Mouse (Mus musculus) lung, adult 2 months (tissue): Measurements from ENCODE around the gene H2-T22.

Experiments
- CTCF ChIP-seq: fragments of 200-500 bp; IDR thresholded peaks from 2 replicates; pipeline ENCODE4 v1.5.1; 2011; ENCODE audit warnings: mild to moderate bottlenecking, low read length, control low read depth; ENCODE audit not compliant: insufficient read depth
- POLR2A ChIP-seq: fragments of 200-500 bp; IDR thresholded peaks from 2 replicates; pipeline ENCODE4 v1.6.1; 2011; ENCODE audit warnings: low read depth, mild to moderate bottlenecking, control low read depth, low read length, borderline replicate concordance; ENCODE audit errors: extremely low read depth

DNA sequence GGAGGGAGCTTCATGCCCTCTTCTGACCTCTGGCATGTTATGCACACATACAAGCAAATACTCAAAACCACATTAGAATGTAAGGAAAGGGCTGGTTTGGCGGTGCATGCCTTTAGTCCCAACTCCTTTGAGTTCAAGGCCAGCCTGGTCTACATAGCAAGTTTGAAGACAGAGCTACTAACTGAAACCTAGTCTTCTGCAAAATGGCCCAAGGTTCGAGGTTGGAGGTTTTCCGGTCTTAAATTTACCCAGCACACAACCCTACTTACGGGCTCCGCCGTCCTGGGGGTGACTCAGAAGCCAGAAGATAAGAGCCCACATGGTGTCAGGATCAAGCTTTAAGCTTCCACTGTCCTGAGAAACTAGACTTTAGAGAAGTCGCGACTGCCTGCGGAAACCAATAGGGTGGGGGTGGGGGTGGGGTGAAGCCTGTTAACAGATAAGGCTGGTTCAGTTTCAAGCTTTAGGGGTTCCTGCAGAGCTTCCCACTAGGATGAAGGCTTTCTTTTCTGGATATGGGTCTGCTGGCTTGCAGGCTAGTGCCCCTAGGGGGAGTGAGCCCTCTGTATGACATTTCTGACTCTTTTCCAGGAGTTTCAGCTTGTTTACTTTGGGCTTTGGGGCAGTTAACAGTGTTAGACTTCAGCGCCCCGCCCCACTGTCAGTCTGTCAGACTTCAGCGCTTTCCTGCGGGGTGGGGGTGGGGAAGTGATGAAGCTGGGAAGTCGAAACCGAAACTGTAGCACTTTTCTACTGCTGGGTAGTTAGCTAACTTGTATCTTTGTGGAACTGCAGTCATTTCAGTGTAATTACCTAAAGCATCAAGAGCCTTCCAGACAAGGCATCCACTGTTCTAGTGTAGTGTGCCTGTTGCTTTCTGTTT, 22.1 kb downstream of the H2-T22 start, which contains the start of gene H2-T24:
- TF ChIP-seq POLR2A: no peak; the same call in 1 of the 2 replicates
- peak; percentile 31; the same call in 1 of the 2 replicates for TF ChIP-seq CTCF
